Comparison of ENCODE assay signal across 13 mouse cellular contexts in the genomic region with DNA sequence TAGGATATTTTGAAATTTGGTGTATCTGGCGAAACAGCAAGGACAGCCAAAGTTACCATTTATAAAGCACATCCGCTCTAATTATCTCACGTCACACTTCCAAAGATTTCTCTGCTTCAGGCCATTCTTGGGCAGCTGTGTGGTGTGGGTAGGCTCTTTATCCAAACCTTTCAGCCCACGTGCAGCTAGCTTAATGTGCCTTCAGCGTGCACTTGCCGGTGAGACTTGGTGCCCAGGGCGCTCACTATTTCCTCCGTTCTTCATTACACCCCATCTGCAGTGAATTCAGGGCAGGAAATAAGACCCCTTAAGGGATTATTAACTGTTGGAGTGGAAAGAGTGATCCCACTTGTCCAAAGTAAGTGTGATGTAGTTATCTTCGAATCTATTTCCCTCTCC.
"Had no signal": no experiment of that assay in that cellular context is flagged by ENCODE, and none has a peak within 500 bp of the region (broad histone marks: within the 10 kb centered on the region; RNA-seq: fewer than 3 reads in every experiment).

No protein-coding gene starts in this region.

- H3K4me3 ChIP-seq: midbrain, embryonic 13.5 days; neural tube, embryonic 13.5 days had no signal

- H3K27ac ChIP-seq: liver, embryonic 14.5 days; neural tube, embryonic 13.5 days had no signal

- ATAC-seq: intestine, embryonic 16.5 days; midbrain, embryonic 13.5 days had no signal

- DNase-seq: kidney, adult 2 months; kidney, postnatal 36 days; layer of hippocampus, adult 9-11 months; layer of hippocampus, postnatal 36 days; liver; lung, adult 18-20 months; right cerebral cortex, adult 18-20 months; right cerebral cortex, postnatal 25 days; thymus, postnatal 4 days had no signal

- H3K9me3 ChIP-seq: midbrain, embryonic 13.5 days; neural tube, embryonic 13.5 days had no signal

- H3K9ac ChIP-seq: liver, embryonic 14.5 days; midbrain, embryonic 13.5 days; neural tube, embryonic 13.5 days had no signal

- H3K36me3 ChIP-seq: midbrain, embryonic 13.5 days; neural tube, embryonic 13.5 days had no signal

- H3K4me2 ChIP-seq: midbrain, embryonic 13.5 days; neural tube, embryonic 13.5 days had no signal

- H3K27me3 ChIP-seq: midbrain, embryonic 13.5 days; neural tube, embryonic 13.5 days had no signal
